Mouse (Mus musculus): ENCODE measurements around the gene Trim54.
A peak's percentile ranks its signal among the peaks of the same experiment; 100 is the strongest.

Gene Trim54

DNA sequence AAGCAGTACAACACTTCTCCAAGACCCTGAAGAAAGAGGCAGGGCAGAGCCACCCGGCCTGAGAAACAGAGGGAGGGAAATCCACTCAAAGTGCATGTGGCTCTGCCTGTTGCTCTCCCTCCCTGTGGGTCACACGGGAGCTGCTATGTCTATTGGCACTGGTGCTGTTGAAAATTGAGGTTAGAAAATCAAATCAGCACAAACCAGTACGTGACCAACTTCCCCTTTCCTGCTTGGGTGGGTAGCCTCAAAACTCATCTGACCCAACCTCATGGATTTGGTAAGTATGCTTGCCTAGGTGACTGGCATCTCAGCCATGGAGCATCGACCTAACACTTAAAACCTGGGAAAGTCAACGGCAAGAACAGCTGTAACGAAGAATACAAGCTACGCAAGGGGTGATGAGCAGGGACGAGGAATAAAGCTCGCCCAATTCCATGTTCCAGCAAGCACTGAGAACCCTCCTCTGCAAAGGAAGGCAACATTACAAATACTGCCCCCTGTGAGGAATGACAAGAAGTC is 10.6 kb upstream of the Trim54 start, which contains the start of gene Dnajc5g:
Gene Dnajc5g, plus strand, starts transcription at position 472 of the 522 bp plus-strand sequence.
- no peak for DNase-seq (ENCODE audit: low spot score in 2 of 2)

DNA sequence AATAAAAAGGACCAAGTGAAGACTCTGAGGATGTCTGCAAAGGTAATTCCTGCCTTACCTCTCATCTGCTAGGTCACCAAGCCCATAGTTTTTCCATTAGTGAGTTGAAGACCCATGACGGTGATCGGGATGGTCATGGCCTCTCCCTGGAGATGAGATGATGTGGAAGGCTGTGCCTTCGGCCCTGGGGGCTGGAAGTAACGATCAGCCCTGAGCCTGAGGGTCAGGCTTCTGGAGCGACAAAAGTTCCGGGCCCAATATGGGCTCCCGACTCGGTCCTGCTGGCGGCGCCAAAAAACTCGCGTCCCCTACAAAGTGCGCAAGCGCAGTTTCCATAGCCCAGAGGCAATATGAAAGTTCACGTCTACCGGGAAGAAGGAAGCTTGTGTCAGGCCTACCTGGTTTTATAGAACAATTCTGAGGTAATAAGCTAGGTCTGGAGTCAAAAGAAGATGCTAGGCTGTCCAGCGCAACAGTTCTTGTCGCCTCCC is 8.5 kb upstream of the Trim54 start, which contains the start of gene Slc30a3:
Gene Slc30a3, minus strand, starts transcription at position 238 of the 491 bp plus-strand sequence.
- DNase-seq (ENCODE audit: low spot score in 2 of 2): no peak

DNA sequence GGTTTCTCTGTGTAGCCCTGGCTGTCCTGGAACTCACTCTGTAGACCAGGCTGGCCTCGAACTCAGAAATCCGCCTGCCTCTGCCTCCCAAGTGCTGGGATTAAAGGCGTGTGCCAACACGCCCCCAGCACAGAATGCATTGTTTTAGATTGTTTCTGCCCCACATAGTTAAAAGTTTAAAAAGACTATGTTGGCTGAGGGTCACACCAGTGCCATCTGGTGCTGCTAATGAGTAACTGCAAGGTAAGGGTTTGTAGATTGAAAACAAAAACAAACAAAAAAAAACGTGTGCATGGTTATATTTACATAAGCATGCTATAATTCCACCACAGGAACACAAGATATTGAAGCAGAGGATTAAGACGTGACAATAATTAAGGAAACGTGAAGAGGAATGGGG is 5.7 kb upstream of the Trim54 start:
- no peak for DNase-seq (ENCODE audit: low spot score in 2 of 2)

DNA sequence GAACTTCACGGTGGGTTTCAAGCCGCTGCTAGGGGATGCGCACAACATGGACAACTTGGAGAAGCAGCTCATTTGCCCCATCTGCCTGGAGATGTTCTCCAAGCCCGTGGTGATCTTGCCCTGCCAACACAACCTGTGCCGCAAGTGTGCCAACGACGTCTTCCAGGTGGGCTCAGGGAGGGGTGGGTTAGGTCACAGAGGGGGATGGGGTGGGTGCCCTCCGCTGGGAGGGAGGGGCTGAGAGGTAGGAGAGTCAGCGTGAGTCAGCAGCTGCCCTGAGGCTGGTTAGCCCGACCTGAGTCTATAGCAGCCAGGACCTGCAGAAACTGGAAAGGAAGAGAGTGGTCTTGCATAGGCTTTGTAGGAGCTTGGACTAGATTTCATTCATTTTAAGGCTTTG is 400 bp downstream of the Trim54 start:
- DNase-seq (ENCODE audit: low spot score in 2 of 2): no peak

DNA sequence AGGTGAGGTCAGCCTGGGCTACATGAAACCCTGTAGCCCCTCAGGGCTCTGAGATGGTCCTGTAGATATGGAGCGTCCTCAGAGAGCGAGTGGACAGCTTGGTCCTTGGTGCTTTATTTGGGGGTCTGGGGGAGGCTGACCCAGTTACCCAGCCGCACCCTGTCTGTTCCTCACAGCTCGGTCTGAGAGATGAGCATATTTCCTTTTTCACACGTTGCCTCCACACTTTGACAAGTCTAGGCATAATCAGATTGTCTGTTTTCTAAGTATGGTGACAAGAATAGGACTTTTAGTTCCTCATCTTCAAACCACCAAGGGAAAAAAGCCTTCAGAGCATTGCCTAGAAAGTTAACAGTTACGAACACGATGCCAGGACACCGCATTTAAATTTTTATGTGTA is 4.6 kb downstream of the Trim54 start:
- no peak for DNase-seq (ENCODE audit: low spot score in 2 of 2)

DNA sequence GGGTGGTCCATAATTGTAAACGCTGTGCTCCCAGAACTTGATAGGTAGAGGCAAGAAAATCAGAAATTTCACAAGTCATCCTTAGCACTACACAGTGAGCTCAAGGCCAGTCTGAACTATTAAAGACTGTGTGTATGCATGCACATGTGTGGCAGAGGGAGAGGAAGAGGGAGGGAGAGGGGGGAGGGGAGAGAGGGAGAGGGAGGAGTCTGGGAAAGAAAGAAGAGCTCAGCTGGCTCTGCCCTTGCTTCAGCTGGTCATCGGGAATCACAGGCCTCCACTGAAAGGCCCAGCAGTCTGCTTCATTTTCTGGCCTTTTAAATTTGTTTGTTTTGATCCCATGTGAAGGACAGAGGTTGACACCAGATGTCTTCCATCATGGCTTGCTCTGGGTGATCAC is 7.0 kb downstream of the Trim54 start:
- no peak for DNase-seq (ENCODE audit: low spot score in 2 of 2)

DNA sequence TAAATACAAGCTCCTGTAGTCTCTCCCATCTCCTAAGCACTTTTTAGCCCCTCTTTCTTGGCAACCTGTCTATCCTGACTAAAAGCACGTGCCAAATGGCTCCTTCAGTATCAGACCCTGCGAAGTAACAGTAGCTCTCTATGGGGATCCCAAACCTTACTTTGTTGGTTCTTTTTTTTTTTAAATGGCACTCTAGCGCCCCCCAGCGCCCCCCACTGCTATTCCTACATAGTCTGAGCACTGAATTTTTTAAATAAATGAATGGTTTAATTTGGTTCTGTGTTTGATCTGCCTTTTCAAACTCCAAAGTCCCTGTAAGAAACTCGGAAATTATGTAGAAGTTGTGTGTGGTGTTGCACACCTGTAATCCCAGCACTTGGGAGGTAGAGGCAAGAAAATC is 9.5 kb downstream of the Trim54 start:
- no peak for DNase-seq (ENCODE audit: low spot score in 2 of 2)

DNA sequence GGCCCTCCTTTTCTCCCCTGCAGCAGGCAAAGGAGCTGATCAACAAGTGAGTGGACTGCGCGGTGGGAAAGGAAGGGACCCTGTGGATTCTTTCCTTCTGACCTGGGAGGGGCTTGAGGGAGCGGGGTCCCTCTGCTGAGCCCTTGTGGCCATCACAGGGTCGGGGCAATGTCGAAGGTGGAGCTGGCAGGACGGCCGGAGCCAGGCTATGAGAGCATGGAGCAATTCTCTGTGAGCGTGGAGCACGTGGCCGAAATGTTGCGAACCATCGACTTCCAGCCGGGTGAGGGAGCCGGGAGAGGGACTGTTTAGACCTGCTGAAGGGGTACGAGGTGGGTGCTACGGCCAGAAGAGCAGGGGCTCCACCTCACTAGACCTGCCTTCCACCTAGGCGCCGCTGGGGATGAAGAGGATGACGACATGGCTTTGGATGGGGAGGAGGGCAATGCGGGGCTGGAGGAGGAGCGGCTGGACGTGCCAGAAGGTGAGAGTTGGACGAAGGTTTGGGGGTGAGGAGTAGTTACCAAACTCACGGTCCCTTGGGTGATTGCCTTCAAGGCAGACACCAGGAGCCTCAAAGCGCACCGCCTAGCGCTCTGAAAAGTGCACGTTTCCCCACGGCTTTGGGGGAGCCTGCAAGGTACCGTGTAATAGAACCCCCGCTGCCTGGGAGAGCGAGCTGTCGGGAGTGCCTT is 20.4 kb downstream of the Trim54 start:
- no peak for DNase-seq (ENCODE audit: low spot score in 2 of 2)

DNA sequence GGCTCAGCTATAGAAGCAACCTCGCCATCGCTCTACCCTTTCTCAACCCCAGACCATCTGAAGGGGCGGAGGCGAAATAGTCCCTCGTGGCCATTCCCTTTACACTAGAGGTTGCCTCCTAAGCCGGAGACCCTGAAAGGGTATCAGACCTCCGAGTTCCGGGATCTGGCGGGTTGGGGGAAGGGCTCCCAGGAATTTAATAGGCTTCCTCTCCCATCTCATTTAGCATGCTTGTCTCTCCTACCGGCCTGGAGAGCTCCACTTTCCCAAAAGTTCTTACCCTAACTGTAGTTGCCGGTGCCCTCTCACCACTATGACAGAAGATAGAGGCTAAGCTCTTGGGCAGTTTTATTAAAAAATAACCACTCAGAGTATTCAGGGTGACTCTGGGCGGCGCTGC is 21.1 kb downstream of the Trim54 start:
- no peak for DNase-seq (ENCODE audit: low spot score in 2 of 2)

DNA sequence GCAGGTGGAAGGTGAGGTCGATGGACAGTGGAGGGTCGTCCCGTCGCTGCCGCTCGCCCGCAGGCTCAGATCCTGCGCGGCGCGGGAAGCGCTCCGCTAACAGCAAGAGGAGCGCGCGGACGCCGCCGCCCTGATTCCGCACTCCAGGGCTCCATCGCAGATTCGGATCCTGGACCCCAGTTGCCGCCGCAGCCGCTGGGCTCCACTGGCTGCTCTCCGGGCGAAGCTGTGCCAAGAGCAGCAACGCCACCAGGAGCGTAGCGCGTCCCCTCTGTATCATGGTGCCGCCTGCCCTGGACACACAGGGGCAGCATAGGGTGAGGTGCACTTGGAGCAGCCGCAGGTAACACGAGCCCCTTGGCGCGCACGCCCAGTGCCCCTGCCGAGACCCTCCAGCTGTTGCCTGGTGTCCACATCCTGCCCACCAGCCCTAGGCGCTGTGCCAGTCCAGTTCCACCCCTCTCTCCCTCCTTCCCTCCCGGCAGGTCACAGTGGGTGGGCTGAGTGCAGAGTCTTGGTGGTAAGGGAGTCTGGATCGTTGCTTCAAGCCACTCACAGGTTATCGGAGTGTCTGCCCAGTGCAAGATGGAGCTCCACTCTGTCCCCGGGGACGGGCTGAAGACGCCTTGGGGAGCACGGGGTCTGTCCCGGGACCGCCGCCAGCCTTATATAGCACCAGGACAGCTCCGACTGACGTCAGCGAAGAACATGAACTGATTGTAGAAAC is 21.9 kb downstream of the Trim54 start, which contains the start of gene Ucn:
Gene Ucn, minus strand, starts transcription at position 589 of the 727 bp plus-strand sequence.
- DNase-seq (ENCODE audit: low spot score in 2 of 2): no peak

DNA sequence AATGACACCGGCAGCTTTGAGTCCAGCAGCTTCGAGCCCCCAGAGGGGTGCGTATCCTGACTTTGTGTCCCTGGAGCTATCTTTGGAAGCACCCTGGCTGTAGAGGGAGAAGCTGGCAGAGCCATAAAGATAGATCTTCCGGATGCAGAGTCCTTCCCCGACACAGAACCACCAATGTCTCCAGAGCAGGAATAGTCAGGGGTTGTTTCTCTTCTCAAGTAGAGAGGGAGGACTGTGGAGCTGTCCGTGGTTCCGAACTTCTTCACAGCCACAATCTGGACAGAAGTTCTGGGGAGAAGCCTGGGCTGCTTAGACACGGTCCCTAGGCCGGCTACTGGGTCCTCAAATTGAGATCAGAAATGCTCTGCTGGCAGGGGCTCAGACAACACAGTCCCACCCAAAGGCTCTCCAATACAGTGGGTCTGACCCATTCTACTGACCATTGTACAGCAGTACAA is 22.5 kb downstream of the Trim54 start:
- no peak for DNase-seq (ENCODE audit: low spot score in 2 of 2)

DNA sequence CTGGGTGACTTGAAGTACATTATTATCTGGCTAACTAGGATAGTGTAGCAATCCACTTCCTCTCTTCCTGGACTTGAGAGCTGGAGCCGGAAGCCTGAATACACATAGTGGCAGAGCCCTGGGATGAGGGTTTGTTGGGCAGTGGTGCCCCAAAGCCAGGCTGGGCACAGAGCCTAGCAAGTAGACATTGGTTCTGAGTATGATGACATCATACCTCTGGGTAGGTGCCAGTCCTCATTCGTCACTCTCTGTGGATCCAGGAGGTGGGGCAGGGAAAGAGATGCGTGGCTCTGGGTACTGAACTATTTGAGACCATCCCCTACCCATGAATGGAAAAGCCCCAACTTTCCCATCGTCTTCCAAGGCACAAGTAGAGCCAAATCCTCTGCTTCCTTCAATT is 33.3 kb downstream of the Trim54 start:
- no peak for DNase-seq (ENCODE audit: low spot score in 2 of 2)

DNA sequence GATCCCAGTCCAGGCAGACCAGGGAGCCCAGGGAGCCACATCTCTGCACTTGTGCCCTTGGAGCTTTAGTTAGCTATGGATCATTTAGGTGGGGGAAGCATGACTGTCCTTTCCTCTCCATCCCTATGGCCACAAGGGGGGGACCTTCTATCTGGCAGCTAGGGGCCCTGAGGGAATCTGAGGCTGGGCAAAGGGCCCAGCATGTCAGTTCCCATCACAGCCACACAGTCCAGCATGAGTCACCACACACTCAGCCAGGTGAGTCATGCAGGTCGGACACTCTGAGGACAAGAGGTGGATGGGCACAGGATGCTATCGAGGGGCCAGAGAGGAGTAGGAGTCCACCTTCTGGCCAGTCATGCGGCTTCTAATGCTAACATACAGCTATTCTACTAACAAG is 35.2 kb downstream of the Trim54 start:
- no peak for DNase-seq (ENCODE audit: low spot score in 2 of 2)

DNA sequence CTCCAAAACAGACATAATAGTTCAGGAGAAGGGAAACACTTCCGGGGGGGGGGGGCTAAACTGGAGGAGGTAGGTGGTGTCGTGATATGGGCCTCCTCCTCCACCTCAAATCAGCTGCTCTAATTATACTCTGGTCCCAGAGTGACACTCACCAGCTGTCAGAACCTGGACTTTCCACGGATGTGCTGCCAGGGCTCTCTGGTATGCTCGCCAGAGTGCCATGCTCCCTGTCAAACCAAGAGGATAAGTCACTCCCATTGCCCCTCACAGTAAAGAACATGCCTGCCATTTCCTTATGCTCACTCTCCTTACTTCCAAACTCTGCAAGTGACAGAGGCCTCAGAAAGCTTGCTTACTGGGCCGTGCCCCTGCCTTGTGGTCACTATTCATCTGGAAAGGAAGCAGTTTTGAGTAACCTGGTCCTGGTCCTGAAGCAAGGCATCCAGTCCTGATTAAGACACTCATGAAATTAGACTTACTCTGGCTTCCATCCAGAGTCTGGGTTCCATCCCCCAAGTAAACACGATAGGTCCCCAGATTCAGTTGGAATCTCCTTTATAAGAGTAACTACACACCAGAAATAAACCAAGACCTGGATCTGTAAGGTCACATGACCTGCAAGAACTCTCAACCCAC is 37.1 kb downstream of the Trim54 start:
- no peak for DNase-seq (ENCODE audit: low spot score in 2 of 2)

DNA sequence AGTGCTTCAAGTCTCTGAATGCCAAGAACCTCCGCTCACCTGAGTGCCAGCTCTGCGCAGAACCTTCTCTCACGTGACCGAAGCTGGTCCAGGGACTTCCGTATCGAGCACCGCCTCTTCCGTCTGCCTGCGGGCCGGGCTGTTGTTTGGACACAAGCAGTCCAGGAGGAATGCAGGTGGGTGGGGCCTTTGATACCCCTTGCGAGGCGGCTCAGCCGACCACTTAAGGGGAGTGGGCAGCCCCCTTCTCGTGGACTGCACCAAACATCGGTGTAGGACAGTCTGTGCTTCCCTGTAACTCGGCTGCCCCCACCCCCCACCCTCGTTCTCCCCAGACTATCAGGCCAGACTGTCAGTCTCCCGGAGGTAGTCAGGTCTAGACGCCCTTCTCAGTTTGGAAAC is 37.6 kb downstream of the Trim54 start, which contains the start of gene Mpv17:
Gene Mpv17, minus strand, starts transcription at position 100 of the 402 bp plus-strand sequence.
- peak; percentile 78 to 84 for DNase-seq (ENCODE audit: low spot score in 2 of 2)

DNA sequence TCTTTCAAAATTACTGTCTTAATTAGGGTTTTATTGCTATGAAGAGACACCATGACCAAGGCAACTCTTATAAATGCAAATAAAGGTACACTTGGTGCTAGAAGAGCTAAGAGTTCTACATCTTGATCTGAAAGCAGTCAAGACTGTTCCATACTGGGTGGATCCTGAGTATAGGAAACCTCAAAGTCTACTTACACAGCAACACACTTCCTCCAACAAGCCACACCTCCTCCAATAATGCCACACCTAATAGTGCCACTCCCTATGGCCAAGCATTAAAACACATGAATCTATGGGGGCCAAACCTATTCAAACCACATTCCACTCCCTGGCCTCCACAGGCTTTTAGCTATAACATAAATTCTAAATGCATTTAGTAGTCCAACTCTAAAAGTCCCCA is 46.0 kb downstream of the Trim54 start:
- no peak for DNase-seq (ENCODE audit: low spot score in 2 of 2)

DNA sequence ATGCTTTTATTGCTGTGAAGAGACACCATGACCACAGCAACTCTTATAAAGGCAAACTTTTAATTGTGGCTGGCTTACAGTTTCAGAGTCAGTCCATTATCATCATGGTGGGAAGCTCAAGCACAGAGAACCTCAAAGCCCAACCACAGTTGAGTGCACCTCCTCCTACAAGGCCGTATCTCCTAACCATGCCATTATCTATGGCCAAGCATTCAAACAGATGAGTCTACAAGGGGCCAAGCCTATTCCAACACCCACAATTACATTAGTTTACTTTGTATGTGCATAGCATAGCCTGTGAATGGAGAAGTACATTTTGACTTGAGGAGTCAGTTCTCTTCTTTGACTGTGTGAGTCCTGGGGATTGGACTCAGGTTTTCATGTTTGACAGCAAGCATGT is 48.4 kb downstream of the Trim54 start:
- DNase-seq (ENCODE audit: low spot score in 2 of 2): no peak

DNA sequence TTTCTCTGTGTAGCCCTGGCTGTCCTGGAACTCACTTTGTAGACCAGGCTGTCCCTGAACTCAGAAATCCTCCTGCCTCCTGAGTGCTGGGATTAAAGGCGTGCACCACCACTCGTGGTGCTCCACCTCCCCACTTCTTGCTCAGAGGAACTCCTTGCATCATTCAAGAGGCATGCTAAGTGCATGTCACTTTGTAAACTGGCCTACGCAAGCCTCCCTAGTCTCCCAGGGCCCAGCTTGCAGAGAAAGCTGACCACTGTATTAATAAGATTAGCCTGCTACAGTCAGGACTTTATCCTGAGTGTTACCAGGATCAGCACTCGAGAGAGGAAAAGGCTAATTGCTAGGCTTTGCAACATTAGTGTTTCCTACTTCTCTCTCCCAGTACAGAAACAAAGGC is 52.1 kb downstream of the Trim54 start:
- DNase-seq (ENCODE audit: low spot score in 2 of 2): no peak

DNA sequence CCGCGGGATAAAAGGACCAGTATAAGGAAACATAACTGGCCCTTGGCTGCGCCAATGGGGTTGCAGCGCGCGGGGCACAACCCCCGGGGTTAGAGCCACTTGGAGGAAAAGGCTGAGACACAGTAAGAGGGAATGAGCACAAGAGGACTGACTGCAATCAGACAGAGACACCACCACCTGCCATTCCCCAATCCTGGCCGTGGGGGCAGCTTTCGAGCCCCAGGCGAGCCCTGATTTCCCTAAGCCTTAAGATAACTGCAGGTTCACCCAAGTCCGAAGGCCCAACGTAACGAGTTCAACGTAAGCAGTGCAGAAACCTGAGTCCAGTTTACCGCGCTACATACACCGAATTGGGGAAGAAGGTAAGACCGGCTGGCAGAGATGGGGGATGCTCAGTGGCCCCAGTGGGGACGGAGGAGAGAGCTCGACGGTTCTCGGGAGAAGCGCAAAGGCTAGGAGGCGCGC is 62.8 kb downstream of the Trim54 start:
- DNase-seq (ENCODE audit: low spot score in 2 of 2): no peak

DNA sequence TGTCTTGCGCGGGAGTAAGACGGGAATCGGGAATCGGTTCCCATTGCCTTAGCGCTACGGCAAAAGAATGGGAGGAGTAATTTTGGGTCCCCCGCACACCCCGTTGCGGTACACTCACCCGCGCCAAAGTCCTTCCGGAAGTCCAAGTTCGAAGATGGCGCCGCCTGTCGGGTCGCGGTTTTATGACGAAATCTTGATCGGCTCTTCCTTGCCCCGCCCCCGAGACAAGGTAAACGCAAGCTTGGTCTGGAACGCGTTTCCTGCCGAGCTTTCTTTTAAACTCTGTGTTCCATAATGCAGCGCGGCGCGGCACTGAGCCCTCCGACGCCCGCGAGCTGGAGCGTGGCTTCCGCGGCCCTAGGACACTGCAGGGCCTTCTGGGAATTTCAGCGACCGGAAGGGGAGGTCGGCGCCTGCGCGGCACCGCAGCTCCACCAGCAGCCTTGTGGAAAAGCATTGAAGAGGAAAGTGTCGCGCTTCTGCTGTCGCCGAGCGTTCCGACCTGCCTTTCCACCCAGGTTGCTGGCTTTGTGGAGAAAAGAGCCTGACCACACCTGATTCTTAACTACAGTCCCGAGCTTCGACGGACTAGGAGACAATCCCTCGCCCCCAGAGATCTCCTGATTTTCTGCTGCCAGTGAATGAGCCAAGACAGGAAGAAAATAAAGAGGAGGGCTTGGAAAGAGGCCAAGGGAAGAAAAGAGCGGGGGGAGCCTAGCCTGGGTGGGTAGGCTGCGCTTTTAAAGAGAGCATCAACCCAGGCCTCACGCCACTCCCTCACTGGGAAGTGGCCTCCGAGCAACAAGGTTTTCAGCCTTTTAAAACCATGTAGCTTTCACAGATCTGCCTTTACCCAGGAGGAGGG is 63.5 kb downstream of the Trim54 start, which contains the start of the genes Gm29609 and Gtf3c2:
Gene Gm29609, minus strand, starts transcription at position 146 of the 865 bp plus-strand sequence.
Gene Gtf3c2, minus strand, starts transcription at position 379 of the 865 bp plus-strand sequence.
- peak; percentile 93 to 95 for DNase-seq (ENCODE audit: low spot score in 2 of 2)

All from spleen, postnatal 36 days (tissue).